Mouse (Mus musculus) intestine, embryonic 15.5 days (tissue): ENCODE measurements around the gene Tyw1. TPM values are rescaled to one million over a fixed set of nuclear protein-coding genes. Genes with fewer than 3 reads are reported as not detected.
A peak's percentile ranks its signal among the peaks of the same experiment; 100 is the strongest.

ENCODE experiments used
- ATAC-seq: fragments of 200-750 bp; cut with Nextera tagmentation; 2 replicates; pipeline ENCODE4 v1.8.0; 2017; ENCODE audit warnings: moderate TSS enrichment, moderate library complexity
- H3K27ac ChIP-seq: fragments of 300-500 bp; sonication (generic); 2 replicates; pipeline ENCODE4 v1.5.1; 2015; ENCODE audit warnings: mild to moderate bottlenecking, inconsistent platforms
- H3K27me3 ChIP-seq: fragments of 300-500 bp; sonication (generic); replicated peaks from 2 replicates; pipeline ENCODE4 v1.6.1; 2015; ENCODE audit warnings: inconsistent platforms
- H3K36me3 ChIP-seq: fragments of 300-500 bp; sonication (generic); 2 replicates; pipeline ENCODE4 v1.6.1; 2015; ENCODE audit warnings: inconsistent platforms
- H3K4me1 ChIP-seq: fragments of 300-500 bp; sonication (generic); replicated peaks from 2 replicates; pipeline ENCODE4 v1.6.1; 2015; ENCODE audit warnings: inconsistent platforms
- H3K4me2 ChIP-seq: fragments of 300-500 bp; sonication (generic); replicated peaks from 2 replicates; pipeline ENCODE4 v1.6.1; 2015; ENCODE audit warnings: mild to moderate bottlenecking, inconsistent platforms
- H3K4me3 ChIP-seq: fragments of 300-500 bp; sonication (generic); replicated peaks from 2 replicates; pipeline ENCODE4 v1.5.1; 2015; ENCODE audit warnings: inconsistent platforms
- H3K9ac ChIP-seq: fragments of 300-500 bp; sonication (generic); 2 replicates; pipeline ENCODE4 v1.6.1; 2015; ENCODE audit warnings: inconsistent platforms
- H3K9me3 ChIP-seq: fragments of 300-500 bp; sonication (generic); 2 replicates; pipeline ENCODE4 v1.6.1; 2016; ENCODE audit warnings: inconsistent platforms
- WGBS: fragments of 180-500 bp; shearing (Covaris S2); methylation state at CpG from one replicate; pipeline ENCODE4 v1.1.7; 2015; 5-methylcytosine and 5-hydroxymethylcytosine counted together
- polyA plus RNA-seq: library from polyadenylated mRNA; unstranded; fragments of >200 nt; fragmentation: Nextera tagmentation; extraction: Ambion mirVana; gene quantifications from 2 replicates; pipeline ENCODE4 v1.2.1, GENCODE M21; 2015

Tyw1 gene
- polyA plus RNA-seq, 1 experiment from 2014 or later: 24.0 TPM

GRCm38 (mm10) chr5:130368236-130368635, 112.8 kb downstream of the Tyw1 start:
- Histone ChIP-seq H3K4me2 (no peak overlapping the region), H3K36me3 (no peaks in the 10 kb centered on the region), H3K27me3 (no peaks in the 10 kb centered on the region), H3K4me1 (no peaks in the 10 kb centered on the region), H3K9me3 (no peaks in the 10 kb centered on the region), H3K9ac (no peak overlapping the region), H3K4me3 (no peak overlapping the region), H3K27ac (no peak overlapping the region)
- no peak for ATAC-seq
- WGBS: 78% methylated on average over 6 of the region's 6 CpGs

GRCm38 (mm10) chr5:130369237-130369636, 113.8 kb downstream of the Tyw1 start, which contains the start of gene Caln1:
Gene Caln1, plus strand, starts transcription at chr5:130369455.
- Histone ChIP-seq H3K27me3 (no peaks in the 10 kb centered on the region), H3K27ac (no peak within 1 kb of the TSS), H3K9me3 (no peaks in the 10 kb centered on the region), H3K4me2 (no peak within 1 kb of the TSS), H3K4me1 (no peaks in the 10 kb centered on the region), H3K9ac (no peak within 1 kb of the TSS), H3K36me3 (no peaks in the 10 kb centered on the region), H3K4me3 (no peak within 1 kb of the TSS)
- no peak for ATAC-seq
- 73% methylated on average over 11 of the region's 11 CpGs for WGBS

- H3K9me3 ChIP-seq: no peaks in the 10 kb centered on the region
- no peak overlapping the region for H3K27ac ChIP-seq
- WGBS: 87% methylated on average over 3 of the region's 3 CpGs
- no peak overlapping the region for H3K9ac ChIP-seq
- H3K27me3 ChIP-seq: no peaks in the 10 kb centered on the region
- H3K4me1 ChIP-seq: no peaks in the 10 kb centered on the region
- no peaks in the 10 kb centered on the region for H3K36me3 ChIP-seq
- no peak overlapping the region for H3K4me3 ChIP-seq
- ATAC-seq: no peak
- H3K4me2 ChIP-seq: no peak overlapping the region
Measured at GRCm38 (mm10) chr5:130375411-130375810, 120.0 kb downstream of the Tyw1 start.

GRCm38 (mm10) chr5:130384222-130384912, 128.9 kb downstream of the Tyw1 start, which contains the start of gene A330070K13Rik:
Gene A330070K13Rik, minus strand, starts transcription at chr5:130384631.
- H3K4me1 ChIP-seq: no peaks in the 10 kb centered on the region
- H3K9me3 ChIP-seq: no peaks in the 10 kb centered on the region
- no peaks in the 10 kb centered on the region for H3K36me3 ChIP-seq
- no peak within 1 kb of the TSS for H3K9ac ChIP-seq
- peak within 1 kb of the TSS; percentile 22; the same call in 1 of the 2 replicates for H3K4me2 ChIP-seq
- 9% methylated on average over 13 of the region's 13 CpGs for WGBS
- no peak within 1 kb of the TSS for H3K4me3 ChIP-seq
- no peak for ATAC-seq
- no peaks in the 10 kb centered on the region for H3K27me3 ChIP-seq
- H3K27ac ChIP-seq: no peak within 1 kb of the TSS

GRCm38 (mm10) chr5:130386418-130386817, 131.0 kb downstream of the Tyw1 start:
- Histone ChIP-seq H3K9me3 (no peaks in the 10 kb centered on the region), H3K27me3 (no peaks in the 10 kb centered on the region), H3K4me2 (no peak overlapping the region), H3K27ac (no peak overlapping the region), H3K4me1 (no peaks in the 10 kb centered on the region), H3K9ac (no peak overlapping the region), H3K36me3 (no peaks in the 10 kb centered on the region), H3K4me3 (no peak overlapping the region)
- ATAC-seq: no peak
- WGBS: 65% methylated on average over 7 of the region's 7 CpGs

Other genes starting within 250 kb of the Tyw1 start
- 51.4 and 65.0 TPM in 2 replicates for gene Asl, start 226.4 kb upstream of the Tyw1 start, polyA plus RNA-seq
- gene Crcp, start 226.3 kb upstream of the Tyw1 start, polyA plus RNA-seq: 34.1 and 38.7 TPM in 2 replicates
- 53.4 and 59.8 TPM in 2 replicates for gene Tpst1, start 182.3 kb upstream of the Tyw1 start, polyA plus RNA-seq
- 3.8 and 3.9 TPM in 2 replicates for gene Kctd7, start 110.8 kb upstream of the Tyw1 start, polyA plus RNA-seq
- gene Rabgef1, start 83.8 kb upstream of the Tyw1 start, polyA plus RNA-seq: 22.3 and 26.8 TPM in 2 replicates
- gene Tmem248, start 38.5 kb upstream of the Tyw1 start, polyA plus RNA-seq: 38.9 and 40.2 TPM in 2 replicates
- gene Sbds, start 89 bp upstream of the Tyw1 start, polyA plus RNA-seq: 75.0 and 75.9 TPM in 2 replicates
- 0.10 and 0.38 TPM in 2 replicates for gene Caln1, start 113.8 kb downstream of the Tyw1 start, polyA plus RNA-seq
- gene A330070K13Rik, start 129.0 kb downstream of the Tyw1 start, polyA plus RNA-seq: not detected in 2 replicates